Mouse (Mus musculus) liver, embryonic 16.5 days (tissue): ENCODE results near the gene Scel. TPM values are rescaled to one million over a fixed set of nuclear protein-coding genes. Genes with fewer than 3 reads are reported as not detected.
A peak's percentile ranks its signal among the peaks of the same experiment; 100 is the strongest.

Experiments used
- ATAC-seq: fragments of 200-750 bp; cut with Nextera tagmentation; 2 replicates; pipeline ENCODE4 v1.8.0; 2017; ENCODE audit warnings: low read depth, mild to moderate bottlenecking, moderate number of reproducible peaks, moderate library complexity
- H3K27ac ChIP-seq: fragments of 300-500 bp; sonication (generic); 2 replicates; pipeline ENCODE4 v1.5.1; 2014; ENCODE audit warnings: mild to moderate bottlenecking, low read length
- H3K27me3 ChIP-seq: fragments of 300-500 bp; sonication (generic); 2 replicates; pipeline ENCODE4 v1.6.1; 2014; ENCODE audit warnings: low read depth, low read length, mixed read lengths; ENCODE audit not compliant: control insufficient read depth, insufficient read depth
- H3K36me3 ChIP-seq: fragments of 300-500 bp; sonication (generic); 2 replicates; pipeline ENCODE4 v1.6.1; 2014; ENCODE audit warnings: mild to moderate bottlenecking; ENCODE audit not compliant: control insufficient read depth, insufficient read depth
- H3K4me1 ChIP-seq: fragments of 300-500 bp; sonication (generic); 2 replicates; pipeline ENCODE4 v1.6.1; 2014; ENCODE audit warnings: low read depth, low read length, mixed read lengths; ENCODE audit not compliant: control insufficient read depth
- H3K4me2 ChIP-seq: fragments of 300-500 bp; sonication (generic); 2 replicates; pipeline ENCODE4 v1.6.1; 2014; ENCODE audit warnings: low read depth, low read length, mixed read lengths
- H3K4me3 ChIP-seq: fragments of 300-500 bp; sonication (generic); 2 replicates; pipeline ENCODE4 v1.5.1; 2014; ENCODE audit warnings: low read depth, mild to moderate bottlenecking, low read length
- H3K9ac ChIP-seq: fragments of 300-500 bp; sonication (generic); 2 replicates; pipeline ENCODE4 v1.6.1; 2014; ENCODE audit warnings: low read depth, low read length
- H3K9me3 ChIP-seq: fragments of 300-500 bp; sonication (generic); replicated peaks from 2 replicates; pipeline ENCODE4 v1.6.1; 2016; ENCODE audit warnings: low read length; ENCODE audit not compliant: control insufficient read depth
- WGBS: fragments of 180-500 bp; shearing (Covaris S2); extraction: QIAGEN DNeasy Blood & Tissue Kit; methylation state at CpG from one replicate; pipeline ENCODE4 v1.1.7; 2014; ENCODE audit not compliant: insufficient replicate concordance; 5-methylcytosine and 5-hydroxymethylcytosine counted together
- polyA plus RNA-seq: library from polyadenylated mRNA; unstranded; fragments of >200 nt; fragmentation: Nextera tagmentation; extraction: Ambion mirVana; gene quantifications from 2 replicates; pipeline ENCODE4 v1.2.1, GENCODE M21; 2015

Gene Scel
- polyA plus RNA-seq, 1 experiment from 2014 or later: 0.15 TPM

DNA sequence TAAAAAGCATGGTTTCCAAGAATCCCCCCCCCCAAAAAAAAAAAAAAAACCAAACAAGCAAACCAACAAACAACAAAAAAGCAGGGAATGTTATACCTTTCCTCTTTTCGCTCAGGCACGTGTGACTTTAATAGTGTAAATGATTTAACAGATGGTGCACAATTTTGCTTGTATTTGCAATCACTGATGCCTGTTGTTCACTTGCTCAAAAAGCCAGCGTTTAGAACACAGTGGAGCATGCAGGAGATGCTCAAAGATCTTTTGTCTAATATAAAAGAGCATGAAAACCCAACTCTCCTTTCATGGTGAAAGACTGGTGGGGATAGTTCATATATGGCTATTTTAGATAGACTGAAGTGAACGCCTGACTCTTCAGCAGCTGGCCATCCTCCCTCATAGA is 136.2 kb downstream of the Scel start:
- Histone ChIP-seq H3K9ac (no peak overlapping the region), H3K27me3 (peaks cover 30% of the 10 kb centered on the region), H3K4me2 (no peak overlapping the region), H3K9me3 (no peaks in the 10 kb centered on the region), H3K36me3 (no peaks in the 10 kb centered on the region), H3K27ac (no peak overlapping the region), H3K4me1 (no peaks in the 10 kb centered on the region), H3K4me3 (no peak overlapping the region)
- no peak for ATAC-seq
- WGBS: 50% methylated on average over 4 of the region's 4 CpGs

DNA sequence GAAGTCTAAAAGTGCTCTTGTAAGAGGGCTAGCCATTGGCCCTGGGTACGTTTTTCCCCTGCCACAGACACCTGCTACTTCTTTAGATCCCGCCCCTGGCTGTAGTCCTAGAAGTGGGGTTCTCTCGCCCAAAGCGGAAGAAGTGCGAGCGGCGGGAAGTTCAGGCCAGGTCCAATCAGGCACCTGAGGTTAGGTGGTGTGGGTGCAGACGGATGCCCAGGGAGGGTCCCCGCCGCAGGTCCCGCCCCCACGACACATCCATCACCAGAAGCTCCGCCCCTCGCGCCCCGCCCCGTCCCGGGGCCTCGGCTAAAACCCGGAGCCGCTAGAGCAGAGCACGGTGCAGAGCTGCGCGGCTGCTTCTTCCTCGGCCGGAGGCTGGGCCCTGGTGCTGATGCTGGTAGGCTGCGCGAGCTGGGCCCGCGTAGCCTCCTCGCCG is 136.8 kb downstream of the Scel start, which contains the start of gene Slain1:
TSS of gene Slain1 (plus strand) at position 333 of the 439 bp plus-strand sequence.
- Histone ChIP-seq H3K4me3 (peak within 1 kb of the TSS; percentile 64), H3K4me2 (peak within 1 kb of the TSS; percentile 87), H3K9ac (no peak within 1 kb of the TSS; the same call in 1 of the 2 replicates), H3K36me3 (no peaks in the 10 kb centered on the region), H3K27ac (no peak within 1 kb of the TSS), H3K9me3 (no peaks in the 10 kb centered on the region), H3K4me1 (no peaks in the 10 kb centered on the region), H3K27me3 (peaks cover 30% of the 10 kb centered on the region)
- ATAC-seq: peak; percentile 81
- 0% methylated on average over 32 of the region's 32 CpGs for WGBS

- WGBS: under 1% methylated on average over 42 of the region's 67 CpGs
- Histone ChIP-seq H3K9ac (no peak overlapping the region; the same call in 1 of the 2 replicates), H3K4me3 (peak overlapping the region; percentile 64), H3K4me2 (peak overlapping the region; percentile 87), H3K27ac (no peak overlapping the region), H3K27me3 (peaks cover 30% of the 10 kb centered on the region), H3K4me1 (no peaks in the 10 kb centered on the region), H3K9me3 (no peaks in the 10 kb centered on the region), H3K36me3 (no peaks in the 10 kb centered on the region)
- ATAC-seq: peak; percentile 39
Observed at GRCm38 (mm10) chr14:103650413-103651101, 137.4 kb downstream of the Scel start.

DNA sequence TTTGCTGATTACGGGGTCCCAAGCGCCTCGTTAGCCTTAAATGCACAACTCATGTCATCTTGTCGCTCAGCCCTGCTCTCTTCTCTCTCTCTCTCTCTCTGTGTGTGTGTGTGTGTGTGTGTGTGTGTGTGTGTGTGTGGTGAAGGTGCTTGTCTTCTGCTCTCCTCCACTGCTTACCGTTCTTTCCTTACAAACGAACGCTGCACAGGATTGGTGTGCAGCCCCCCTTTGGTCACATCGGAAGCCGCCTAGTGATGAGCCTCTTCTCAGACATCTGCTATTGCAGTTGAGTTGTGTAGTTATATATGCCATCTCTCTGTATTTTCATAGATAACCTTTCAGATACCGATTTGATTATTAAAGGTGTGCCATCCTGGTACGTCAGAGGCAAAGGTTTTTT is 138.0 kb downstream of the Scel start:
- no peaks in the 10 kb centered on the region for H3K9me3 ChIP-seq
- ATAC-seq: no peak
- H3K27me3 ChIP-seq: peaks cover 30% of the 10 kb centered on the region
- H3K27ac ChIP-seq: no peak overlapping the region
- H3K4me2 ChIP-seq: peak overlapping the region; percentile 87
- 5% methylated on average over 11 of the region's 11 CpGs for WGBS
- no peaks in the 10 kb centered on the region for H3K4me1 ChIP-seq
- H3K9ac ChIP-seq: no peak overlapping the region
- H3K4me3 ChIP-seq: peak overlapping the region; percentile 64
- H3K36me3 ChIP-seq: no peaks in the 10 kb centered on the region

- Histone ChIP-seq H3K4me2 (no peak overlapping the region), H3K36me3 (no peaks in the 10 kb centered on the region), H3K27ac (no peak overlapping the region), H3K4me3 (no peak overlapping the region), H3K9me3 (no peaks in the 10 kb centered on the region), H3K4me1 (no peaks in the 10 kb centered on the region), H3K27me3 (peaks cover 30% of the 10 kb centered on the region), H3K9ac (no peak overlapping the region)
- ATAC-seq: no peak
- 52% methylated on average over 2 of the region's 2 CpGs for WGBS
Observed at GRCm38 (mm10) chr14:103651562-103651961, 138.4 kb downstream of the Scel start.

DNA sequence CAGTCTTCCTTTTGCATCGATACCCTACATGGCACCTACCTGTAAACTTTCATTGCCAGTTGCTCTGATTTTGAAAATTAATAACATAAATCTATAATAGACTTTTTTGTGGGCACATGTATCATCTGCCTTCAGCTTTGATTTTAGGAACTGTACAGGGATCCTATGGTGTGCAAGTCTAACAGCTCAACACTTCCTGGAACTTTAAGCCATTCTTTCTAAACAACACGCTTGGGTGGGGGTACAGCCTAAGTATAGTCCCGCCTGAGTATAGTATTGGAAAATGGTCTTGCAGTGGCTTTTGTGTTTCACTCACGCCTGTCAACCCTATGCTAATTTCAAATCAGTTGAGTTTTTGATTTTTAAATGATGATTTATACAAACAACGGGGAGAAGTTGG is 139.4 kb downstream of the Scel start:
- Histone ChIP-seq H3K4me2 (no peak overlapping the region), H3K4me1 (no peaks in the 10 kb centered on the region), H3K27ac (no peak overlapping the region), H3K4me3 (no peak overlapping the region), H3K36me3 (no peaks in the 10 kb centered on the region), H3K27me3 (peaks cover 30% of the 10 kb centered on the region), H3K9ac (no peak overlapping the region), H3K9me3 (no peaks in the 10 kb centered on the region)
- ATAC-seq: no peak
- whole genome bisulfite sequencing: 71% methylated on average over 5 of the region's 5 CpGs

GRCm38 (mm10) chr14:103653800-103654199 is 140.7 kb downstream of the Scel start:
- Histone ChIP-seq H3K4me2 (no peak overlapping the region), H3K9ac (no peak overlapping the region), H3K9me3 (no peaks in the 10 kb centered on the region), H3K36me3 (no peaks in the 10 kb centered on the region), H3K27me3 (peaks cover 27% of the 10 kb centered on the region), H3K4me3 (no peak overlapping the region), H3K4me1 (no peaks in the 10 kb centered on the region), H3K27ac (no peak overlapping the region)
- 49% methylated on average over 5 of the region's 5 CpGs for WGBS
- no peak for ATAC-seq

DNA sequence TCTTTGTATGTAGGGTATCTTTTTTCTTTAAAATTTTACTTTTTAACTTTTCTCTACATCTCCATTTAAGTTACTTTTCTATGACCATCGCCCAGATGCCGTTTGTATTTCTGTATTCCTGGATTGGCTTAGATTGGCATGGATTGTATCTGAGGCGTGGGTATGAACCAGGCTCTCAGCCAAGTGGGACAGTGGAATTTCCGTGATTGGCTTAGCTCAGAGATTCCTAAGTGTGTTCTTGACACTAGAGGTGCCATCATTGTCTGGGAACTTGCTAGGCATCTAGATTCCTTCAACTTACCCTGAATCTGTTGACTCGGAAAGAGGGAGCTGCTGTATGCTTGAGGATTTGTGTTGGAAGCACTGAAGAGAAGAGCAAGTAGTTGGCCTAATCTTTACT is 142.3 kb downstream of the Scel start:
- ATAC-seq: no peak
- no peak overlapping the region for H3K4me3 ChIP-seq
- 59% methylated on average over 5 of the region's 5 CpGs for WGBS
- peaks cover 12% of the 10 kb centered on the region for H3K27me3 ChIP-seq
- H3K36me3 ChIP-seq: no peaks in the 10 kb centered on the region
- no peaks in the 10 kb centered on the region for H3K4me1 ChIP-seq
- no peaks in the 10 kb centered on the region for H3K9me3 ChIP-seq
- H3K9ac ChIP-seq: no peak overlapping the region
- no peak overlapping the region for H3K4me2 ChIP-seq
- no peak overlapping the region for H3K27ac ChIP-seq

DNA sequence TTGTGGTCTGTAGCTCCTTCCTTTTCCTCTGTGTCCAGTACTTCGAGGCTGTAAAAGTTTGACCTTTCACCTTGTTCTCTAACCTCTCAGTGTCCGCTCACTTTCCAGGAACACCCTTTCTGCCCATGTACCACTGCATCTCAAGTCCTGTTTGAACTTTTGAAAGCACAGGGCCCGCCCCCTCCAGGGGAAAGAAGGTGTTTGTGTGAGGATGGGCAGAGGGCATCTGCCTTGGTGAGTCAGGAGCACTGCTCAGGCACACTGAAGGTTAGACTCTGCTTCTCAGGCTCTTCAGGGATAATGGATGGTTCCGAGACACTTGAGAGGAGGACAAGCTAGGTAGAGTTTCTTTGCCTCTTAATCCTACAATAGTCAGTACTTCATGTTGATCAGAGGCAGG is 144.7 kb downstream of the Scel start:
- no peaks in the 10 kb centered on the region for H3K4me1 ChIP-seq
- H3K4me2 ChIP-seq: no peak overlapping the region
- no peaks in the 10 kb centered on the region for H3K36me3 ChIP-seq
- ATAC-seq: no peak
- H3K27me3 ChIP-seq: no peaks in the 10 kb centered on the region
- H3K9me3 ChIP-seq: no peaks in the 10 kb centered on the region
- H3K9ac ChIP-seq: no peak overlapping the region
- no peak overlapping the region for H3K4me3 ChIP-seq
- 49% methylated on average over 4 of the region's 4 CpGs for WGBS
- H3K27ac ChIP-seq: no peak overlapping the region
